In genomic region chr5:140082204-140082812, GRCm38 (mm10) we compare ENCODE assay signal across 12 mouse cellular contexts.
A peak's percentile ranks its signal among the peaks of the same experiment; 100 is the strongest.
DNase-seq lines count a peak whose midpoint lies in the region; ATAC-seq lines count a peak whose summit lies in the region.
"Had no signal": no experiment of that assay in that cellular context is flagged by ENCODE, and none has a peak within 500 bp of the region (broad histone marks: within the 10 kb centered on the region; RNA-seq: fewer than 3 reads in every experiment).

No protein-coding gene starts in this region.

- H3K27ac ChIP-seq in hindbrain, embryonic 16.5 days (ENCODE audit: low read depth, low read length) = no peak overlapping the region
- H3K27ac ChIP-seq in hindbrain, embryonic 12.5 days = no peak overlapping the region
- peak overlapping the region; percentile 32 for H3K27ac ChIP-seq in stomach, embryonic 15.5 days
- H3K27ac ChIP-seq: liver, embryonic 12.5 days had no signal

- ATAC-seq in hindbrain, embryonic 16.5 days = peak; percentile 44; the same call in 1 of the 2 replicates
- ATAC-seq in hindbrain, embryonic 12.5 days (ENCODE audit: low FRiP score) = no peak
- peak; percentile 48 for ATAC-seq in stomach, embryonic 15.5 days (ENCODE audit: insufficient read depth, low FRiP score, low read depth)
- ATAC-seq: activated CD4-positive, CD25-positive, alpha-beta regulatory T cell, adult 4 months; liver, embryonic 12.5 days had no signal

- no peak overlapping the region for H3K4me2 ChIP-seq in hindbrain, embryonic 16.5 days (ENCODE audit: low read length)
- H3K4me2 ChIP-seq in hindbrain, embryonic 12.5 days (replicated peaks) = no peak overlapping the region
- no peak overlapping the region for H3K4me2 ChIP-seq in stomach, embryonic 15.5 days
- H3K4me2 ChIP-seq: liver, embryonic 12.5 days had no signal

- WGBS in hindbrain, embryonic 16.5 days = 58% methylated on average over 11 of the region's 11 CpGs
- WGBS in hindbrain, embryonic 12.5 days = 56% methylated on average over 11 of the region's 11 CpGs
- 41% methylated on average over 11 of the region's 11 CpGs for WGBS in stomach, embryonic 15.5 days

- no peaks in the 10 kb centered on the region for H3K9me3 ChIP-seq in hindbrain, embryonic 16.5 days (ENCODE audit: control insufficient read depth, low read length)
- no peaks in the 10 kb centered on the region for H3K9me3 ChIP-seq in hindbrain, embryonic 12.5 days (replicated peaks)
- H3K9me3 ChIP-seq in stomach, embryonic 15.5 days = no peaks in the 10 kb centered on the region
- H3K9me3 ChIP-seq: liver, embryonic 12.5 days had no signal

- no peak overlapping the region for H3K9ac ChIP-seq in hindbrain, embryonic 16.5 days (ENCODE audit: low read depth, low read length)
- H3K9ac ChIP-seq in hindbrain, embryonic 12.5 days = no peak overlapping the region
- H3K9ac ChIP-seq in stomach, embryonic 15.5 days = no peak overlapping the region
- H3K9ac ChIP-seq: liver, embryonic 12.5 days had no signal

- no peaks in the 10 kb centered on the region for H3K27me3 ChIP-seq in hindbrain, embryonic 16.5 days (replicated peaks; ENCODE audit: control insufficient read depth, insufficient read depth, low read length)
- H3K27me3 ChIP-seq in hindbrain, embryonic 12.5 days = no peaks in the 10 kb centered on the region; the same call in 1 of the 2 replicates
- no peaks in the 10 kb centered on the region for H3K27me3 ChIP-seq in stomach, embryonic 15.5 days (replicated peaks)
- H3K27me3 ChIP-seq: liver, embryonic 12.5 days had no signal

- peaks cover 2% of the 10 kb centered on the region; the same call in 1 of the 2 replicates for H3K4me1 ChIP-seq in hindbrain, embryonic 16.5 days (ENCODE audit: control insufficient read depth, insufficient read depth, low read depth, low read length)
- peaks cover 16% of the 10 kb centered on the region for H3K4me1 ChIP-seq in hindbrain, embryonic 12.5 days
- H3K4me1 ChIP-seq in stomach, embryonic 15.5 days = peaks cover 9% of the 10 kb centered on the region; the same call in 1 of the 2 replicates

- H3K4me3 ChIP-seq in hindbrain, embryonic 16.5 days (ENCODE audit: low read length) = no peak overlapping the region
- H3K4me3 ChIP-seq in hindbrain, embryonic 12.5 days = no peak overlapping the region
- no peak overlapping the region for H3K4me3 ChIP-seq in stomach, embryonic 15.5 days (replicated peaks)
- H3K4me3 ChIP-seq: liver, embryonic 12.5 days had no signal

- H3K36me3 ChIP-seq in hindbrain, embryonic 16.5 days (ENCODE audit: control insufficient read depth, insufficient read depth, low read length) = no peaks in the 10 kb centered on the region
- H3K36me3 ChIP-seq in hindbrain, embryonic 12.5 days = no peaks in the 10 kb centered on the region
- H3K36me3 ChIP-seq in stomach, embryonic 15.5 days = no peaks in the 10 kb centered on the region

- DNase-seq in right cerebral cortex, adult 18-20 months = peak; percentile 29
- no peak for DNase-seq in right cerebral cortex, postnatal 36 days (ENCODE audit: low spot score in 2 of 2)
- peak; percentile 45 for DNase-seq in gastrocnemius, postnatal 10 days
- no peak for DNase-seq in natural killer cell, adult 2 months (ENCODE audit: low spot score in 2 of 2)
- DNase-seq in cerebellum, adult 8-10 months = no peak
- DNase-seq: cerebellum, adult 11-12 months; heart, postnatal 36 days had no signal

Comparison
In these comparisons a context has a peak if more than half of its experiments do, and no peak if none do; other contexts are left out.
1. DNase-seq: peak in right cerebral cortex, adult 18-20 months (single experiment) and gastrocnemius, postnatal 10 days (single experiment); none in right cerebral cortex, postnatal 36 days (0 of 2), natural killer cell, adult 2 months (0 of 2) and cerebellum, adult 8-10 months (single experiment).